Mouse (Mus musculus): ENCODE results near the gene Dcdc2b.

Dcdc2b gene

DNA sequence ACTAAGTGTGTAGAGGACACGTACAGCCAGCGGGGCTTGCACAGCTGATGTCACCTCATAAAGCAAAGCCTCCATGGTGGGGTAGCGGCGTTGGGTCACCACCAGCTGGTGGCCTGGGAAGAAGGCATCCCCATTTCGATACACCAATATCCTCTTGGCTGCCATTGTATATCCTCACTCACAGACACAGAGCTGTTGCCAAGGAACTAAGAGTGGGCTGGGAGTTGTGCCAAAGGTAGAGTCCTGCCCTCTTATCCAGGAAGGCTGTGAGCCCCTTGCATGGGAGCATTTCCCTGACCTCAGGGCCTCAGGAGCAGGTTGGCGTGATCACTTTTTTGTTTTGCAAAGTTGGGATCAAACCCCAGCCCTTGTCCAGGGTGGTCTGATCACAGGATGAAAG, at the start of gene Dcdc2b:
TSS of gene Dcdc2b (minus strand) at position 165 of the 400 bp plus-strand sequence.
- CTCF ChIA-PET, result no interaction called here

DNA sequence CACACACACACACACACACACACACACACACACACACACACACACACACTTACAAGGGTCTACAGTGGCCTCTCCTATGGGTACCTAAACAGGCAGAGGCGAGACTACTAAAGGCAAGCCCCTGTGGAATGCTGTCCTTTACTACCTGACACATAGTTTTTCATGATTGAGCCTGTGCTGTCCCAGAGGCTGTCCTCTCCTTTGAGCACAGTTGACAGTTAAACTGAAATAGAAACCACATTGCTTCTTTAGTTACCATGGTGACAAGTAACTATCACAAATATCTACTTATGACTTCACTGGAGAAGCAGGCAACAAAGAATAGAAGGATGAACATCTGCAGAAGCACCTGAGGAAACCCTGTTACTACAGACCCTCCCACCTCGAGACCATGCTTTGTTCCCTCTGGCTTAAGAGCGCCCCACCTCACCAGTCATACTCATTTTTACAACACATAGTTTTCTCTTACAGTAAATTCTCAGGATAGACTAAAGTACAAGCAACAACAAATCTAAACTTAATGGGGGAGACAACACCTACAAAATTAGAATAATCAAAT, 48.3 kb upstream of the Dcdc2b start:
- CTCF ChIA-PET, result no interaction called here

DNA sequence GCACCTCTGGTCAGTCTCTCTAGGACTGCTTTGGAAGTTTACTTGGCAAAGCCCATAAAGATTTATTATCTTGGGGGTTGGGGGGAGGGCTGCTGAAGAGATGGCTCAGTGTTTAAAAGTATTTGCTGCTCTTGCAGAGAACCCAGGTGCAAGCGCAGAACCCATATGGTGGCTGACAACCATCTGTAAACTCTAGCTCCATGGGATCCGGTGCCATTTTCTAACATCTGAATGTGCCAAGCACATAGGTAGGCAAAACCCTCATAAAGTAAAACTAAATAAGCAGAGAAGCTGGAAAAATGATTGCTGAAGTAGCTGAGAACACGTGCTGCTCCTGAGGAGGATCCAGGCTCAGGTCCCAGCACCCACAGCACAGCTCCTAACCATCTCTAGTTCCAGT, 47.5 kb upstream of the Dcdc2b start:
- CTCF ChIA-PET, result no interaction called here

DNA sequence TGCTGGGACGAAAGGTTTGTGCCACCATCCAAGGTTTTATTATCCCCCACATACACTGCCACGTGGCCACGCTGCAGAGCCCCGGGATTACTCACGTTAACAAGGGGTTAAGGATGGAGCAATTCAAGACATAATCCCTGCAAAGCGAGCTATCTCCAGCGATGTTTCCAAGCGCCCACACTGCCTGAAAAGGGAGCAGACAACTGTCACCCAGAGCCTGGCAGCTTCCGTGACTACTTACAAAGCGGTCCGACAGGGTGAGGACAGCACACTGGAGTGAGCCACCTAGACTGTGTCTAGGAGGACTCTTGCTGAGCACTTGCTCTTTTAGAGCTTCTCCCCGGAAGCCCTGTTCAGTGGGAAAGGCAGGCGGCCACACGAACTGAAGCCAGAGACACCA, 40.7 kb upstream of the Dcdc2b start:
- CTCF ChIA-PET, result interaction anchor here (0.5 kb wide), 1 partner anchor 391 kb away, joined by 6 read pairs; no protein-coding TSS in a partner anchor

DNA sequence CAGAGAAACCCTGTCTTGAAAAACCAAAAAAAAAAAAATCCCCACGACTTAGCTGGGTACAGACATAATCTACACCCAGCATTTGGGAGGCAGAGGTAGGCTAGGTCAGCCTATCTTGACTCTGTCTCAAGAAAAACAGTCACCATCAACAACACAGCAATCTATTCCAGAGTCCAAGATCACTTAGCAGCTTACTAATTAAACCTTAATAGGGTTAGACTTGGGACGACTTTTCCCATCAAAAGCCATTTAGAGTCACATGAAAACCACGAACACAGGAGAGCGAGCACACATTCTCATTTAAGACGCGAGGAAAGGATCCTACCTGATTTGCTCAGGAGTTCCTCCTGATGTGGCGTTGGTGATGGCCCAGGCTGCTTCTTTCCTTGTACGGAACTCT, 36.3 kb upstream of the Dcdc2b start:
- CTCF ChIA-PET, result interaction anchor here (0.7 kb wide), 1 partner anchor 648 kb away, joined by 3 read pairs; no protein-coding TSS in a partner anchor

DNA sequence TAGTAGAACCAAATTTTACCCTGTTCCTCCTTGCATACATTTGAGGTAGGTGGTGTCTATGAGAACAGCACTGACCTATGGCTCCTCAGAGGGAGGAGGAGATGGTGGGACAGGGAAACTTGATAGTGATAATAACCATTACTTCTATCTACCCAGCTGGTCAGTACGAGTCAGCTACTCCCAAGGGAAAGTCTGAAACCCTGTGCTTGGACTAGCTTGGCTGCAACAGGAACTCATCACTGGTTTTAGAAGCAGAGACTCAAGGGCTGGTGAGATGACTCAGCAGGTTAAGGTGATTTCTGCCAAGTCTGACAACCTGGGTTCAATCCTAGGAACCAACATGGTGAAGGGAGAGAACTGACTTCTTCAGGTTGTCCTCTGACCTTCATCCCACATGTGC, 34.6 kb upstream of the Dcdc2b start:
- CTCF ChIA-PET, result no interaction called here

DNA sequence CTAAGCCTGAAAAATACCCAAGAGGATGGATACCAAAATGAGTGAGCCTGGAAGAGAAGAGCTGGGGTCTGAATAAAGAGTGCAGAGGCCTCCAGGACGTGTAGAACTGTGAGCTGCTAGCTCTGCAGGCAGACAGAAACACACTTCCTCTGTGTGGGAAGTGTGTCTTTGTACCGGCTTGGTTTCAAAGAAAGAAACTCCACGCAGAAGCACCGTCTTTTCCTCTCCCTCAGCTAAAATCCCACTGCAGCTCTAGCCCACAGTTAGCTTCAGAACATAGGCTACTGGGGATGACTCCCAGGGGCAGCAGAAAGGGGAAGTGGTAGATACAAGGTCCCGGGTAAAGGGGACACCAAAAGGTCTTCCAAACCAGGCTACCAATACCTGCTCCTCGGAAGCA, 31.1 kb upstream of the Dcdc2b start:
- CTCF ChIA-PET, result interaction anchor here (0.7 kb wide), 1 partner anchor 63 kb away, joined by 3 read pairs; no protein-coding TSS in a partner anchor

DNA sequence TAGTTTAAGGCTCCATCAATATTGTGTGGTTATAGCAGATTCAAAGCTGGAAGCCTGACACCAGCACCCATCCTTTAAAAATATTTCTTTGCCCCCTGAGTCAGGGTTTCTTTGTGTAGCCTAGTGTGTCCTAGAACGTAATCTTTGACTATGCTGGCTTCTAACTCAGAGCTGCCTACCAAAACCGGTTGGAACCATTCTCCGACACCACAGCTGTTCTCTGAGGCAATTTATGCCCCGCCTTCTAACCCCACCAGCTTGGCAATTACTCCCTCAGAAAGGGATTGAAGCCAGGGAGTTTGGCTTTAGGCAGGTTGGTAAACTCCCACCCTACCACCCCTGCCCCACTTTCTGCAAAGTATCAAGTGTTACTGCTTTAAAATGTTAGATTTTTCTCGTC, 27.7 kb upstream of the Dcdc2b start:
- CTCF ChIA-PET, result interaction anchor here (0.7 kb wide), 1 partner anchor 32 kb away, joined by 6 read pairs; no protein-coding TSS in a partner anchor

DNA sequence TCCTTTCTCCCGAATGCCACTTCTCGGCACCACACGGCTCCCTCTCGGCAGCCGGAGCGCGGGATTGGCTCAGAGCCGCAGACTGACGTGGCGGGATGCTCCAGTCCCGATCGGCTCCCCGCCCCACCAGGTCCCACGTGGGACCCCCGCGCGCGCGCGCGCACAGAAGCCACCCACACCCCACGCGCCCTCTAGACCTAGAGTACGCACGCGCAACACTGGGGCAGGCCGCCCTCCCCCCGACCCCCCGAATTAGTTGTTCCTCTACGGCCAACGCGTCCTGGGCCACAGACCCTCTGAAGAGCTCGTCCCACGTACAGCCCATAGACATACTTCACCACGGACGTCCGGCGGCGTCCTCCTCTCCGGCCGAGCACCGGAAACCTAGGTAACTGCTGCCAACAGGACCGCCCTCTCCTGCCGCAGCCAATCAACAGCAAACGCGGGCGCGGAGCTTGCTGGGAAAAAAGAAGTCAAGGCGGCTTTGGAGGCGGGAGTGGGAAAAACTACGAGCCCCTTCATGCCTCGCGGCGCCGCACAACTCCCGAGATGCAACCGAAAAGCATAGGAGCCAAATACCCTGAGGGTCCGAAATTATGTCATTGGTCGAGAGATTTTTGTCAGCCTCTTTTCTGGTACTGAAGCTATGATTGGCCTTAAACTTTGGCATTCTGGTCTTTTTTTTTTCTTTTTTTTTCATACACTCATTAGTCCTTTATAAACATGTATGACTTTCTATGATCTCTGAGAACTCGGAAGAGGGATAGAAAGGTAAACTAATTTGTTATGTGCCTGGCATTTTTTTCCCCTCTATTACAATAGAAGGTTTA, 26.8 kb upstream of the Dcdc2b start, which contains the start of gene Txlna:
TSS of gene Txlna (minus strand) at position 428 of the 830 bp plus-strand sequence.
- CTCF ChIA-PET, result interaction anchor here (0.6 to 1.1 kb wide), 5 partner anchors 17 to 314 kb away, joined by 3 to 14 read pairs (median 3); partner anchors contain the start of gene Ccdc28b

DNA sequence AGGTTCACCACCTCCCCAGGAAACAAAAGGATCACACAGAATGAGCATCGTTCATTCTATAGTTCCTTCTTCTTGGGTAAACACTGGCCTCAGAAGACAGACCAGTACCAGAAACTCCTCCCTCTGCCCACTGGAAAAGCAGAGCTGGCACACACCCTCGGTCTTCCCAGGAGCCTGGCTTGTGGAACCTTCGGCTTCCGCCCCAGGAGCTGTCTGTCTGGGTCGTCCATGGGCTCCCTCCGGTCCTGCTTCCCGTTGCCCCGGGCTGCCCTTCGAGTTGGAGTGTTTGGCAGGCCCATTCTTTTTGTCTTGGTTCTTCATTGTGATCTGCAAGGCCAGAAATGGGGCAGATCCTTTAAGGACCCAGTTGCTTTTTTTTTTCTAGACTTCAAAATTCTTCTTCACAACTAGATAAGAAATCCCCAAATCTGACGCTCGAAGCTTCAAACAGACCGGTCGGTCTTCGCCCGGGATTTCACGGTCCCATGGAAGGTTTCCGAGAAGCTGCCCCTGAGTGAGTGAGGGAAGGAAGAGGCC, 26.1 kb upstream of the Dcdc2b start:
- CTCF ChIA-PET, result interaction anchor here (0.9 to 1.1 kb wide), 2 partner anchors 16 to 18 kb away, joined by 3 to 14 read pairs; partner anchors contain the start of gene Ccdc28b

DNA sequence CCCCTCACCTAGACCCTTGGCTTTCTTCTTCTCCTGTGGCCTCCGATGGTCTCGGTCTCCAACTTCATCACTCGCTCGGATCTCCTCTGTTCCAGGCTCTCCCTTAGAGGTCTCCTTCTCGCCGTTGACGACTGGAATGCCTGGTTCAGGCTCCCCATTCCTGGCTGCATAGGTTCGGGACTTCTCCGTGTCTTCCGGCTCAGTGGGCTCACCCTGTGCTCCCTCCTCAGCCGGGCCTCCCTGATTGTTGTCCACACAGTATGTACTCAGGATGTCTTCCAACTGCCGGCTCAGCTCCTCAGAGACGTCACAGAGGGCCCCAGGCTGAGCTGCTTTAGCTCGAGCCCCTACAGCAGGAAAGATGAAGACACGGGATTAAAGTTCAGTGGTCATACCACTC, 25.2 kb upstream of the Dcdc2b start:
- CTCF ChIA-PET, result no interaction called here

DNA sequence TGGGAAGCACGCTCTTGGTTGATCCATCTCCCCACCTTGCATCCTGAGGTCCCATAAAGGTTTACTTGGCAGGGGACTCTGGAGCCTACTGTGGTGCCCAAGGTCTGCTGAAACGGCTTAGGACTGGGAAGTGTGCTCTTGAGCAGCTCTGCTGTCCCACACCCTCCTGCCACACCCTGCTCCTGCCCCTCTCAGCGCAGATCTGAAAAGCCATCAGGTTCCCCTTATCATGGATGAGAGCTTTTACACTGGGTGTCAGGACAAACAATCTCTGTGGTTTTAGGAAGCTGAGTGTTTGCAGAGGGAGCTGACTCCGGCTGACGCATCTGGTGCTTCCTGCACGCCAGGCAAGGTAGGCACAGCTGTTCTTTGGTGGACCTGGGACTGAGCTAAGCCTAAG, 19.8 kb upstream of the Dcdc2b start:
- CTCF ChIA-PET, result no interaction called here

DNA sequence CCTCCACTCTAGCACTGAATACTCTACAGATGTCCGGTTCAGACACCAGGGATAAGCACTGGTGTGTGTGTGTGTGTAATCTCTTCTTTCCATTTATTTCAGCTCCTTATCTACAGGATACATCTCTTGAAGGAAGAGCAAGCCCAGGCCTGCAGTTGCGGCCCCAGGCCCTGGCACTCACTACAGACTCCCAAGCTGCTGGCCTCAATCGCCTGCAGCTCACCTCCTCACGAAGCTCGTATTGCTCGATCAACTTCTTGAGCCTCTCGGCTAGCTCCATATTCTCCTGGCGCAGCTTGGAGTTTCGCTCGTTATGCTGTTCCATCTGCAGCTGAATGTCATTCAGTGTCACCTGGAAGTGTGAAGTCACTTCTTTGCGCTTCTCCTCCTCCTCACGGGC, 17.8 kb upstream of the Dcdc2b start:
- CTCF ChIA-PET, result no interaction called here

DNA sequence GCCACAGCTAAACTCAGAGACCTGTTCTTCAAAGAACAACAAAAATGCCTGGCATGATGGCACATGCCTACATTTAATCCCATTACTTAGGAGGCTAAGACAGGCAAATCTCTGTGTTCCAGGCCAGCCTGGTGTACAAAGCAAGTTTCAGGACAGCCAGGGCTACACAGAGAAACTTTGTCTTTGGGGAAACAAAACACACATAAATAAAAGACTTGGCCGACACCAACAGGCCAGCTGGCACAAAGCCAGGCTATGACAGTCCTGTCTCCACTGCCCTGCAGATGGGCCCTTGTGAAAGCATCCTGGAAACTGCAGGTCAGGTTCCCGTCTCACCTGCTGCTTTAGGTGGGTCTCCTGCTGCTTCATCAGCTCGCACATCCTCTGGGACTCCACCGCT, 16.9 kb upstream of the Dcdc2b start:
- CTCF ChIA-PET, result no interaction called here

DNA sequence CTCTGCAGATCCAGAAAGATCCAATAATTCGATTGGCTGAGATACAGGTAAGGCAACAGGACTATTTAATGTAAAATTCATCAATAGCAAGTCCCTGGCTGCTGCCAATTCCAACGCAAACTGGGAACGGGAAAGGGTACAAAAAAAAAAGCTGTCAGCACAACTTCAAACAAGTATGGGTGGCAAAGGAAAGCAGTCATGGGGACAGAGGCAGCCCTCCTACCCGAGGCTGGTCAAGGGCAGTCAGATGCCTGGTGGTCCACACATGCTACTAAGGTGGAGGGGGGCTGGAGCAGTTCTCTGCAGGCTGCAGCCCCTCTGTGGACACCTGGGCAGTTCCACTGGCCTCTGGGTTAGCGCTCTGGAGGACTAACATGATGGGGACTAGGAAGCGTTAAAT, 12.0 kb upstream of the Dcdc2b start:
- CTCF ChIA-PET, result interaction anchor here (1.6 kb wide), 1 partner anchor 165 kb away, joined by 5 read pairs; the partner anchor contains the start of gene Bsdc1

DNA sequence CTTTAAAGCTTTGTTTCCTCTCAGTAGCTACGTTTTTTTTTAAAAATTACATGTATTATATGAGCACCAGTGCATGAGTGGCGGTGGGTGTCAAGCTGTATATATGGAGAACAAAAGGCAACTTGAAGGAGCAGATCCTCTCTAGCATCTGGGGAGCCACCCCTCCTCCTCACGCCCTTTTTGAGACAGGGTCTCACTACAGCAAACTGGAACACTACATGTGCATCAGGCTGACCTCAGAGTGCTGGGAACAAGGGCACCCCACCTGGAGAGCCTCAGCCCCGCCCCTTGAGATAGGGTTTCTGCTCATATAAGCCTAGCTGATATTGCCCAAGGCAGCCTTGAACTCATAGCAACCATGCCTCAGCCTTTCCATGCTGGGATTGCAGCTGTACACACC, 11.4 kb upstream of the Dcdc2b start:
- CTCF ChIA-PET, result interaction anchor here (1.6 kb wide), 1 partner anchor 164 kb away, joined by 5 read pairs; the partner anchor contains the start of gene Bsdc1

DNA sequence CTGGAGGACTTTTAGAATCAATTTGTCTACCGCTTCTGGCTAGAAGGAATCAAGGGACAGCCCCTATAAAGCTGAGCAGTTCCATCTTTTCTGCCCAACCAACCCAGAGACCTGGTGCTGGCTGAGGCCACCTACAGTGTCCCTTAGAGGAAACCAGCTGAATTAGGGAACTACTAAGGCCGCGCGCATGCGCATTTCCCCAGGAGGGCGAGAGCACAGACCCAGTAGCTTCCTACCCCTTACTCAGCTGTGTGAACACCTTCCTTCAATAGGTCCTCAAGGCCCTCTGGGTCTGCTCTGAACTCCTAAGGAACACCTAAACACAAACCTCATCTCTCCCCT, 10.9 kb upstream of the Dcdc2b start:
- CTCF ChIA-PET, result interaction anchor here (1.6 kb wide), 1 partner anchor 164 kb away, joined by 5 read pairs; the partner anchor contains the start of gene Bsdc1

DNA sequence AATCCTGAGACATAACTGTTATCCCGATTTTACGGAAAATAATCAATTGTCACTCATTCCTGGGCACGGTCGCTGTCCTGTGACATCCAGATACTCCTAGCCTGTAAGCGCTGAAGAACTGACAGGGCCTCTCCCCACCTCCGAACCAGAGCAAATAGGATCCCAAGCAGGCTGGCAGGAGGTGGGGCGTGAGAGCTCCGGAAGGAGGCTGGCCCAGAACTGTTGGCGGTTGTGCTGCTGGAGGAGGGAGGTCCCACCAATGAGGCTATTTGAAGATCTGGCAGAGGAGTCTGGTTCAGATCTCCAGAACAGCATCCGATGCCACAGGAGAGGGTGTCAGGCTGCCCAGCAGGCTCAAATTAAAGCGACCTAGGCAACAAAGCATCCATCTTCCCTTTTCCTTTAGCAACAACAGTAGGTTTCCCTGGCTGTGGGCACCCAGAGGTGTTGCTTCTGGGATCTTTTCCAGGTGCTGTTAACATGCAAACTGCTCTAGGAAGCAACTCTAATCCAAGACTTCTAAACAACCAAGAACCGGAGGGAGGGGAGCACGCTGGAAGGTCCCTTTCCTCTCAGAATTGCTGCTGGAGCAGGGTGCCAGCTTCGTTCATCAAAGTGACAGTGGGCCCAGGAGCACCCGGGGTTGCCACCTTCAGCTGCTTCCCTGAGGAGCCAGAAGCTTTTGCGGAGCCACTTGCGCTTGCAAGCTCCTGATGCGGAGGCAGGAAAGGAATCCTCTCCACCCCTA, 10.4 kb upstream of the Dcdc2b start:
- CTCF ChIA-PET, result interaction anchor here (0.8 to 1.6 kb wide), 3 partner anchors 16 to 365 kb away, joined by 4 to 14 read pairs (median 5); partner anchors contain the start of gene Bsdc1

DNA sequence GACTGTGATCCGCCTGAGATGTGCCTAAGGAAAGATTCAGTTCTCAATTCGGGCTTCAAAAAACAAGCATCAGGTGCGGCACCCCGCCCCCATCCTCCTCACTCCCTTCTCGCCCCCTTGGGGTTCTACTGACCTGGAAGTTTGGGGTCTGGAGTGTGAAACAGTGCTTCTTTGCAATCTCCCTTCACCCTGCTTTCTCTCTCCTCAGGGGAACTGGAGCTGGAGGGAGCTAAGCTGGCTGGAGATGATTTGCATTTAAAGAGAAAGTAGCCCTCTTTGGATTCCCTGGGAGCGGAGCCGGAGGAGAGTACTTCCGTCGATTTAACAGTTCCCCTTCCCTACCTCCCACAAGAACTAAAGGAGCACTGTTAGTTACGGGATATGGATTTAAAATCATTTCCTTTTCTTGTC, 9.6 kb upstream of the Dcdc2b start, which contains the start of gene Ccdc28b:
TSS of gene Ccdc28b (minus strand) at position 267 of the 411 bp plus-strand sequence.
- CTCF ChIA-PET, result interaction anchor here (0.8 to 1.1 kb wide), 2 partner anchors 17 to 364 kb away, joined by 4 to 14 read pairs; no protein-coding TSS in a partner anchor

DNA sequence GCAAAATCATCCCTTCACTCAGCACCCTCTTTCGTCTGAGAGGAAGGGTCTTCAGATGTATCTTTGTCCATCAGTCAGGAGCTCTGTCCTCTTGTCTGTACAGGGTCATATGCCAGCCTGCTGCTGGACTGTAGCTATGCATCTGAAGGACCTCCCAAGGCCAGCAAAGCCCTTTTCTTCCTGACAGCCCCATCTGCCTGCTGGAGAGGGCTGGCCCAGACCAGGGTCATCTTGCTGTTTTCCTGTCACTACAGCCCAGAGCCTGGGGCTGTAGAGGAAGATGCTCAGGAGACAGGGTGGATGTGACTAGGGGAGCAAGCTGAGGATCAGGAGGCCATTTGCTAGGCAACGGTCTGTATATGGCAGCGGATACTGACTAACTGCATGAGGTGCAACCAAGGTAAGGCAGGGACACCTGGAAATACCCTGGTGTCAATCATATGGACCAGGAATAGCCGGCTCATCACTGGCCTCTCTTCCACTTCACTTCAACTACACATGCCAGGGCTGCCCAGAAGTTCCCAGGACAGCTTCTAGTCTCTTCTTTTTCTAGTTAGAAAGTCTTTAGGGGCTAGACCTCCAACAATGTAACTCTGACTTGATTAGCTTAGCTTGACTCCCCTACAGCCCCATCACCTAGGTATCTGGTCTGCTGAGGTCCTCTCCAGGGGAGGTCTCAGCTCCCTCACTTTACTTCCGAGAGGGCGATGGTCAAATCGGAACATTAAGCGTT, 8.9 kb upstream of the Dcdc2b start:
- CTCF ChIA-PET, result interaction anchor here (0.5 to 1.1 kb wide), 2 partner anchors 17 to 110 kb away, joined by 4 to 14 read pairs; no protein-coding TSS in a partner anchor

Data from spleen, embryonic (tissue).